Mouse (Mus musculus) forebrain, embryonic 10.5 days (tissue): ENCODE results near the gene Adamts4. TPM values are rescaled to one million over a fixed set of nuclear protein-coding genes. Genes with fewer than 3 reads are reported as not detected.

ENCODE experiments used
- DNase-seq: peaks from one replicate; pipeline ENCODE4 v3.0.0-alpha.2; 2017; ENCODE audit warnings: low spot score; ENCODE audit errors: extremely low spot score
- H3K27ac ChIP-seq: fragments of 300-500 bp; sonication (generic); 2 replicates; pipeline ENCODE4 v1.5.1; 2016; ENCODE audit warnings: mild to moderate bottlenecking
- H3K27me3 ChIP-seq: fragments of 300-500 bp; sonication (generic); 2 replicates; pipeline ENCODE4 v1.6.1; 2016; ENCODE audit warnings: mild to moderate bottlenecking; ENCODE audit not compliant: poor library complexity, severe bottlenecking
- H3K36me3 ChIP-seq: fragments of 300-500 bp; sonication (generic); replicated peaks from 2 replicates; pipeline ENCODE4 v1.6.1; 2016; ENCODE audit warnings: mild to moderate bottlenecking, moderate library complexity
- H3K4me1 ChIP-seq: fragments of 300-500 bp; sonication (generic); 2 replicates; pipeline ENCODE4 v1.6.1; 2016
- H3K4me3 ChIP-seq: fragments of 300-500 bp; sonication (generic); 2 replicates; pipeline ENCODE4 v1.5.1; 2016; ENCODE audit warnings: mild to moderate bottlenecking, moderate library complexity
- H3K9me3 ChIP-seq: fragments of 300-500 bp; sonication (generic); 2 replicates; pipeline ENCODE4 v1.6.1; 2016; ENCODE audit warnings: mild to moderate bottlenecking, moderate library complexity
- WGBS: fragments of 180-500 bp; shearing (Covaris S2); methylation state at CpG from one replicate; pipeline ENCODE4 v1.1.7; 2016; 5-methylcytosine and 5-hydroxymethylcytosine counted together
- polyA plus RNA-seq: library from polyadenylated mRNA; unstranded; fragments of >200 nt; fragmentation: Nextera tagmentation; extraction: Ambion mirVana; gene quantifications from 2 replicates; pipeline ENCODE4 v1.2.1, GENCODE M21; 2016

Adamts4 gene
- 9.3 and 10.8 TPM in 2 replicates for polyA plus RNA-seq

DNA sequence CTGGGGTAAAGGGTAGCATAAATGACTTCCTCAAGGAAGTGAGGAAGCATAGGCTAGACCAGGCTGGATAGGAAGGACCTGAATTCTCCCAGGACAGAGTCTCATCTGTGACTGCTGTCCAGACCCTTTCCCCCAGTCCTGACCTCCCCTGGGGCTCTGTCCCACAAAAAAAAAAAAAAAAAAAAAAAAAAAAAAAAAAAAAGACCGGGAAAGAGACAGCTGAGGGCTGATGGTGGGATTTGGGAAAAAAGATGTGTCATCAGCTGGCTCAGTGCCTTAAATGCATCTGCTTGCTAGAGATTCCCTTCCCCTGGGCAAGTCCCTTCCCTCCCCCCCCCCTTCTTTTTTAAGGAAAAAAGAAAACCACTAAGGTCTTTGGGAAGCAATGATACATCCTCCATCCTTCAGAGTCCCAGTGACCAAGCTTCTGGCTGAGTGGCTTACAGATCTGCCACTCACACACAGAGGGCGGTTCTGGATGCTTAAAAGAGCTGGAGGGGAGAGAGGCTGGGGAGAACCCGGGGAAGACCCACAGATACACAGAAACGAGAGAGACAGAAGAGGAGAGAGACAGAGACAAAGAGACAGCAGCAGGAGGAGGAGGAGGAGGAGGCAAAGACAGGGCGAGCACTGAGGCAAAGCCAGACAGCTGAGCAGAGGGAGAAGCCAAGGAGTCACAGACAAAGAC is at the start of gene Adamts4:
Gene Adamts4 (plus strand): TSS at position 509 of the 688 bp plus-strand sequence.
- 12% methylated on average over 5 of the region's 5 CpGs for WGBS
- H3K27ac ChIP-seq = peak within 1 kb of the TSS; percentile 95
- H3K4me1 ChIP-seq = peaks cover 77% of the 10 kb centered on the region
- peaks cover 30% of the 10 kb centered on the region for H3K36me3 ChIP-seq
- DNase-seq = peak; percentile 54
- H3K9me3 ChIP-seq = no peaks in the 10 kb centered on the region
- H3K4me3 ChIP-seq = peak within 1 kb of the TSS; percentile 53
- H3K27me3 ChIP-seq = peaks cover 14% of the 10 kb centered on the region

DNA sequence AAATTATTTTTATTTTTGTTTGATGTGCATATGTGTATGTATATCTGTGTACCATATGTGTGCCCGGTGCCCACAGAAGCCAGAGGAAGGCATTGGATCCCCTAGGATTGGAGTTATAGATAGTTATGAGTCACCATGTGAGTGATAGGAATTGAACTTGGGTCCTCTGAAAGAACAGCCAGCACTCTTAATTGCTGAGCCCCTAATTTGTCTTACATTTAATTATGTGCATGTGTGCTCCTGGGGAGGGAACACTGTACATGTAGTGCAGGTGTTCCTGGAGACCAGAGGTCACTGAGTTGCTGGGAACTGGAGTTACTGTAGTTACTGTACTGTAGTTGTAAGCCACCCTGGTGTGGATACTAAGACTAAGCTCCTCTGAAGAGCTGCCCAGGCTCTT is 49.5 kb upstream of the Adamts4 start:
- H3K36me3 ChIP-seq = no peaks in the 10 kb centered on the region
- no peak overlapping the region for H3K27ac ChIP-seq
- H3K4me1 ChIP-seq = peaks cover 10% of the 10 kb centered on the region
- no peak for DNase-seq
- H3K27me3 ChIP-seq = peaks cover 44% of the 10 kb centered on the region
- no peaks in the 10 kb centered on the region for H3K9me3 ChIP-seq
- H3K4me3 ChIP-seq = no peak overlapping the region
- 92% methylated on average over 1 of the region's 1 CpGs for WGBS

DNA sequence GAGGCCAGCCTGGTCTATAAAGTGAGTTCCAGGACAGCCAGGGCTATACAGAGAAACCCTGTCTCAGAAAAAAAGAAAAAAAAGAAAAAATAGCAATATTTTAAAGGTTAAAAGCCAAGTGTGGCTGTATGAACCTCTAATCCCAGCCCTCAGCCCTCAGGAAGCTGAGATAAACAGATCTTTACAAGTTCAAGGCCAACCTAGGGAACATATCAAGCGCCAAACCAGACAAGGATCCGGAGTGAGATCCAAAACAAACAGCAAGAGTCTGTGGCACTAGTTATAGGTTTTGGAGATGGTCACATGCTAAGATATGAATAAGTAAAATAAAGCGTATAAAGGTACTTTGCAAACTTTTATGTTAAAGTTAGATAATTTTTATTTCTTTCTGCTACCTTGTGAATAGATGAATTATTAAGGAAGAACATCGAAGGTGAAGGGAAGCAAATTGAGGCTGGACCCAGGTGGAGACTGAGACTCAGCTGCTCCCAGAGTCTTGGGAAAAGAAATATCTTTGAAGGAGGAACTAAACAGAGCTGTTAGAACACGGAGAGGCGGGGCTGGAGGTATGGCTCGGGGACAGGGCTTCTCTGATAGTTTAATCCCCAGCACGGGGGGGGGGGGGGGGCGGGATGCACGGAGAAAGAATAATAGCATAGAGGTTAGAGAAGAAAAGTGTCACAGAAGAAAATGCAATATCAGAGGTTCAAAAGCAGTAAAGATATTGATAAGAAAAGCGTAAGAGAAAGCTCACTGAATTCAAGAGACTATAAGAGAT is 46.6 kb upstream of the Adamts4 start:
- Histone ChIP-seq H3K4me1 (peaks cover 9% of the 10 kb centered on the region; the same call in 1 of the 2 replicates), H3K4me3 (no peak overlapping the region), H3K9me3 (no peaks in the 10 kb centered on the region), H3K36me3 (no peaks in the 10 kb centered on the region), H3K27me3 (peaks cover 15% of the 10 kb centered on the region), H3K27ac (no peak overlapping the region)
- no peak for DNase-seq
- 53% methylated on average over 11 of the region's 11 CpGs for WGBS

DNA sequence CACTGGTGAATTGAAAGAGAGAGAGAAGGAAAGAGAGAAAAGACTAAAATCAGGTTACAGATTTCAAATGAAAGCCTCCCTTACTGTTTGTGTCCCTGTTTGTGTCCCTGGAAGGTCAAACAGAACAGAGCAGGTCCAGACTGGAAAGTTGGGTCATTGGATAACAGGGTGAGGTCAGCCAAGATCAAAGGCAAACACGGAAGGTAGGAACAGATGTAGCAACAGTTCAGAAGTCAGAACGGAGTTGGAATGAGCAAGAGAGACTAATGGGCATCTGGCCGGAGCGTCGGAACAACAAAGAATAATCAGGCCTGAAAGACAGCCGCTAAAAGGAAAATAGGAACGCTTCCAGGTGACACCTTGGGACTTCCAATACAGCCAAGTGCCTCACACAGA is 46.0 kb upstream of the Adamts4 start:
- WGBS = 68% methylated on average over 7 of the region's 7 CpGs
- Histone ChIP-seq H3K27me3 (peaks cover 9% of the 10 kb centered on the region; the same call in 1 of the 2 replicates), H3K4me1 (peaks cover 11% of the 10 kb centered on the region), H3K9me3 (no peaks in the 10 kb centered on the region), H3K4me3 (no peak overlapping the region), H3K27ac (no peak overlapping the region), H3K36me3 (no peaks in the 10 kb centered on the region)
- DNase-seq = no peak

DNA sequence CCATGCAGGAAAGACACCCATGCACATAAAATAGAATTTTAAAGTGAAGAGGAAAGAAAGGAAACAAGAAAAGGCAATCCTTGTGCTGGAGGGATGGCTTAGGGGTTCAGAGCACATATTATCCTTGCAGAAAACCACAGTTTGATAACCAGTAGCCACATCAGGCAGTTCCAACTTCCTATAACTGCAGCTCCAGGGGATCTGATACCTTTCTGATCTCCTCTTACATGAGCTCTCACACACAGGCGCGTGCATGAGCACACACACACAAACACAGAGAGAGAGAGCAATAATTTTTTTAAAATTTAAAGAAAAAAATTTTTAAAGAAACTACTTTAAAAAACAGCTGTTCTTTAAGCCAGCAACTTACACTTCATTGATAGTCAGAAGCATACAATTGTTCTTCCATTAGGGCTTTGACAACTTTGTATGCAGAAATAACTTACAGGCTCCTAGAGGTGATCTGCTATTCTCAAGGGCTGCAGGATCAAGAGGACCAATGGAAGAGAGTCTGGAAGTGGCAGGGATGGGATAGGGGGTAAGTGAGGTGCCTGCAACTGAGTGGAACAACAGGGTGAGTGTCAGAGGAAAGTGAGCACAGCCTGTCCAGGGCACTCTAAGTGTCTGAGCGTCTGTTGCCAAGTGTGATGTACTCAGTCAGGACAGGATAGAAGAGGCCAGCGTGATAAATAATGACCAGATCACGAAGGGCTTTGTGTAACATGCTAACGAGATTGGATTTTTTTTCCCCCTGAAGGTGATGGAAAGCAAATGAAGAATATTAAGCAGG is 44.3 kb upstream of the Adamts4 start:
- no peak overlapping the region for H3K4me3 ChIP-seq
- WGBS = 75% methylated on average over 6 of the region's 6 CpGs
- no peaks in the 10 kb centered on the region for H3K36me3 ChIP-seq
- no peak for DNase-seq
- no peak overlapping the region for H3K27ac ChIP-seq
- no peaks in the 10 kb centered on the region for H3K9me3 ChIP-seq
- peaks cover 16% of the 10 kb centered on the region for H3K4me1 ChIP-seq
- H3K27me3 ChIP-seq = peaks cover 4% of the 10 kb centered on the region

DNA sequence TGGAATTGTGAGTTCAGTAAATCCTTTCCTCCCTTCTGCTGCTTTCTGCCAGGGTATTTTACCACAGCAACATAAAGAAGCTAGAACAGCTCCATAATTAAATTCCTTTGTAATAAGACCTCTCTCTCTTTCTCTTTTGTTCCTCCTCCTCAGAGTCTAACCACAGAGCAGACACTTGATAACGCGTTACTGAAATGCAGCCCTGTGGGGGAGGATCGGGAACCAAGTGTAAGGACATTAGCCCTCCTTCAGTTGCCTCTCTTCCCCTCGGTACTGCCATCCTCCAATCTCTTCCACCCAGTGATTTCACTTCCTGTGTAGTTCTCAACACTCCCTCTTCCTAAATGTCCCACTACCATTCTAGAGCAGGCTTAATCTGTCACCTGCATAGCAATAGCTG is 40.8 kb upstream of the Adamts4 start:
- Histone ChIP-seq H3K27ac (no peak overlapping the region), H3K9me3 (no peaks in the 10 kb centered on the region), H3K27me3 (peaks cover 3% of the 10 kb centered on the region), H3K36me3 (no peaks in the 10 kb centered on the region), H3K4me1 (peaks cover 22% of the 10 kb centered on the region), H3K4me3 (no peak overlapping the region)
- 22% methylated on average over 4 of the region's 4 CpGs for WGBS
- no peak for DNase-seq

DNA sequence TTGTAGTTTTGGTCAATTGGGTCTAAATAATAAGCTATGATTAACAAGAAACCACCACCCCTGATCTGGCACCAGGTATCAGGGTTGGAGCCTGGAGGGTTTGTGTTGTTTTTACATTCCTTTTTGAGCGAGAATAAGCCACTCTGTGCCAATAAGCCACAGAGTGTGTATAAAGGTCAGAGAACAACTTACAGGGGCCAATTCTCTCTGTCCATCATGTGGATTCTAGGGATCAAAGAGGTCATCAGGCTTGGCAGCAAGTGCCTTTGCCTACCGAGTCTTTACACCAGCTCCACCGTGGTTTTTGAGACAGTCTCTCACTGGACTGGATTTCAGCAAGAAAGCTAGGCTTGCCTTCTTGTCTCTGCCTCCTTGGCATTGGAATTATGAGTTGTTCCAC is 37.4 kb upstream of the Adamts4 start:
- WGBS = 52% methylated on average over 3 of the region's 3 CpGs
- Histone ChIP-seq H3K27ac (no peak overlapping the region), H3K9me3 (no peaks in the 10 kb centered on the region), H3K4me3 (no peak overlapping the region), H3K4me1 (peaks cover 16% of the 10 kb centered on the region), H3K27me3 (peaks cover 3% of the 10 kb centered on the region), H3K36me3 (no peaks in the 10 kb centered on the region)
- no peak for DNase-seq

DNA sequence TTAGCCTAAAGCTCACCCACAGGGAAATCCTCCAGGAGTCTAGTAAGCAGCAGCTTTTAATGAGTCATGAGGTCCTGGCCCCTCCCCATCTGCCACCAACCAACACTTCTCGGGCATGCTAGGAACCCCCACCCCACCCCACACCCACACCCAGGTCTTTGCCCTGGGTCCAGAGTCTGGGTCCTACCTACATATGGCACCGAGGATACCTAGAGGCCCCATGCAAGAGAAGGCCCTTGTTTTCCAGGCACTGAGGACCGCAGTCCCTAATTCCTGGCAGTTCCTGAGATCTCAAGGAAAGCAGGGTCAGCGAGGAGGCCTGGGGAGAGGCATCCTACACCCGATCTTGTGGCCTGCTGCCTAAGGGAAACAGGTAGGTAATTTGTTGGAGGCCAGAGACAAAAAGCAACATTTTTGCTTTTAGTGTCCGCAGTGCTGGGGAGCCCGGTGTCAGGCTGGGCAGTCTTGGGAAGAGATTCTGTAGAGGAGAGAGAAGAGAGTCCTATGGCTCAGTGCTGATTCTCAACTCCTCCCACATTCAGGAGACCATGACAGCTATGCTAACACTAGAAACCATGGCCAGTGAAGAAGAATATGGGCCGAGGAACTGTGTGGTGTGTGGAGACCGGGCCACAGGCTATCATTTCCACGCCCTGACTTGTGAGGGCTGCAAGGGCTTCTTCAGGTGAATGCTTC is 36.3 kb upstream of the Adamts4 start, which contains the start of gene Nr1i3:
Gene Nr1i3 (plus strand): TSS at position 170 of the 696 bp plus-strand sequence.
- WGBS = 70% methylated on average over 10 of the region's 10 CpGs
- Histone ChIP-seq H3K9me3 (no peaks in the 10 kb centered on the region), H3K27ac (no peak within 1 kb of the TSS; the same call in 1 of the 2 replicates), H3K4me1 (peaks cover 16% of the 10 kb centered on the region), H3K4me3 (no peak within 1 kb of the TSS), H3K36me3 (peaks cover 10% of the 10 kb centered on the region), H3K27me3 (peaks cover 3% of the 10 kb centered on the region)
- no peak for DNase-seq

DNA sequence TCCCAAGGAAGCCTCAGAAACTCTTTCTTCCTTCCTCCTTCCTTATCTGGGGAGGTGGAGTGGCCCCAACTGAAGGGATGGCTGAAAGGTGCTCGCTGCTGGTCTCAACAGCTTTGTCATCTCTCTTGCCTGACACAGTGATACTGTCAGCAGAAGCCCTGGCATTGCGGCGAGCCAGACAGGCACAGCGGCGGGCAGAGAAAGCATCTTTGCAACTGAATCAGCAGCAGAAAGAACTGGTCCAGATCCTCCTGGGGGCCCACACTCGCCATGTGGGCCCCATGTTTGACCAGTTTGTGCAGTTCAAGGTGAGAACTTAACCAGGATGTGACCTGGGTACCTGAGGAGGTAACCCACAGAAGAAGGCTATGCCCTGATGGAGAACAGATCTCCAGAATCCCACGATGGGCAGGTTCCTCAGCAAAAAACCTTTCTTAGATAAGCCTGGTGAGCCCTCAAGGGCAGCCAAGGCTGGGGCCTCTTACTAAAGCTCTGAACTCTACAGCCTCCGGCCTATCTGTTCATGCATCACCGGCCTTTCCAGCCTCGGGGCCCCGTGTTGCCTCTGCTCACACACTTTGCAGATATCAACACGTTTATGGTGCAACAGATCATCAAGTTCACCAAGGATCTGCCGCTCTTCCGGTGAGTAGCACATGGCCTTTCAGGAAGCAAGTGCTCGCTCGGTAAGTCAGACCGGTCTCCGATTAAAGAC is 33.8 kb upstream of the Adamts4 start:
- no peaks in the 10 kb centered on the region for H3K9me3 ChIP-seq
- H3K36me3 ChIP-seq = peaks cover 27% of the 10 kb centered on the region
- no peak for DNase-seq
- 91% methylated on average over 18 of the region's 18 CpGs for WGBS
- H3K4me1 ChIP-seq = peaks cover 20% of the 10 kb centered on the region
- H3K27me3 ChIP-seq = peaks cover 3% of the 10 kb centered on the region; the same call in 1 of the 2 replicates
- no peak overlapping the region for H3K27ac ChIP-seq
- H3K4me3 ChIP-seq = no peak overlapping the region

DNA sequence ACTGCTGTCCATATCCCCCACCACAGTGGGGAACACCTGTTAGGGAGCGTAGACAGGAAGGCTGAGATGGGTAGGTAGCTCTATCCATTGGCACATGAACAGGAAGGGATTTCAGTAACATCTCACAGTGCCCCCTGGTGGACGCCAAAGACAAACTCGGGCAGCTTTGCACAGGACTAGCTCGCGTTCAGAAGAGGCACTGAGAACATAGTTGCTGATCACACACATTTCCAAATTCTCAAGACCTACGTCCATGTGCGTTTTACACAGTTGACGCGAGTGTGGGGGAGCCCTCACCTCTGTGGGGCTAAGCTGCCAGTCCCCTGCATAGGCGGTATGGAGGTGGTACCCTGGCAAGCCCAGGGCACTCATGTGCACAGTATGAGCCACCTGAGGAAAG is 29.4 kb upstream of the Adamts4 start:
- Histone ChIP-seq H3K27me3 (no peaks in the 10 kb centered on the region), H3K4me1 (peaks cover 29% of the 10 kb centered on the region), H3K4me3 (peak overlapping the region; percentile 73), H3K36me3 (peaks cover 27% of the 10 kb centered on the region), H3K9me3 (no peaks in the 10 kb centered on the region), H3K27ac (0 out of 2 replicates have a peak overlapping the region, but pooled peaks have one; percentile 88)
- DNase-seq = peak; percentile 84
- WGBS = 10% methylated on average over 10 of the region's 10 CpGs

DNA sequence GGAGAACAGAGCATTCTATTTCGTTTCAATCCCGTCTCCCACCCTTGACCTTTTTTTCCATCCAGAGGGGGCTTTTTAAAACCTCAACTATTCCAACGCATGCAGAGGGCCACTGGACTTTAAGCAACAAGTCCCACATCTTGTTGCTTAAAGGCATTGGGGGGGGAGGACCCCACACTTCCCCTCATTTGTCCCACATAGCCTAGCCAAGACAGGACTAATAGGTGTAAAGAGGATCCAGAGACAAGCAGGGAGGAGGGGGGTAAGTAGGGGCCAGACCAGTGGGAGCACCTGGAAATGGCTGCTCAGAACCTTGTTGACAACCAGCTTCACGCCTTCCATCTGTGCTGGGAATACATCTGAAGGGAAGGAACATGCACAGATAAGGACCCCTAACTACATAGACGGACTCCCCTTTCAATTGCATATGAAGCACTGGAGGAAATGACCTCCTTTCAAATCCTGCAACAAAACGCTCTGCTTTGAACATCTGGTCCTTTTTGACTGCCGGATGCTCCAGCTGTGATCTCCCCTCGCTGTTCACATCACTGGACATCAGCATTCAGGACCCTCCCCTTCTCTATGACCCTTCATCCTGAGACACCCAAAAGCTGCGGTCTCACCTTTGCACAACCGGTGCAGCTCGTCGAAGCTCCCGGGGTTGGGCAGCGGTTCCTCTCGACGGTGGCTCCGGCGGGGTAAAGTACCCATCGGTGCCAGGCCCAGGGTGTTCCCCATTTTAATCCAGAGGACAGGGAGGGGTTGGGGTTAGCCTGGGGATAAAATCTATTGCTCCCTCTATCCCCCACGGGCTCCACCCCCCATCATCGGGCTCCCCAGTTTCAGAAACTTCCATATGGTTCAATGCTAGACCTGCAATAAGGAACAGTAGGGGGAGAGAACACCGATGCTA is 28.7 kb upstream of the Adamts4 start:
- Histone ChIP-seq H3K4me3 (peak overlapping the region; percentile 73), H3K9me3 (no peaks in the 10 kb centered on the region), H3K27ac (peak overlapping the region; percentile 88), H3K36me3 (peaks cover 27% of the 10 kb centered on the region), H3K4me1 (peaks cover 29% of the 10 kb centered on the region), H3K27me3 (no peaks in the 10 kb centered on the region)
- DNase-seq = peak; percentile 34
- WGBS = 10% methylated on average over 22 of the region's 22 CpGs
